Mouse (Mus musculus): ENCODE results near the gene Prr22. TPM values are rescaled to one million over a fixed set of nuclear protein-coding genes. Genes with fewer than 3 reads are reported as not detected.

The Prr22 gene
- 4.1 and 4.5 TPM in 2 replicates for polyA plus RNA-seq (2012; rRNA removed)

DNA sequence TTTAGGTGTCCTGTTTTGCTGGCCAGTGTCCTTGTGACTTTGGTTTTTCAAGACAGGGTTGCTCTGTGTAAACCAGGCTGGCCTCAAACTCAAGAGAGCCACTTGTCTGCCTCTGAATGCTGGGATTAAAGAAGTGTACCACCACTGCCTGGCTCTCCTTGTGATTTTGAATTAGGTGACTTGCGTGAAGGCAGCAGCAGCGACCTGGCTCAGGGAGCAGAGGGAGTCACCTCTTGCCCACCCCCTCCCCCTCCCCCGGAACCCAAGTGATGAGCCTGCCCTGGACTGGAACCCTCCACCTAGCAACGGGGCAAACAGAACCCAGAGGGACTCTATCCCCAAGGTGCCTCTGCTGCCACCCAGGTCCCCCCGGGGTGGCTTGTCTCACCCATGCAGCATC is at the start of gene Prr22:
Prr22 (plus strand) TSS at position 301 of the 400 bp plus-strand sequence.
- no peak within 1 kb of the TSS for H3K4me3 ChIP-seq (ENCODE audit: control insufficient read depth, insufficient read depth, low read length)
- no peaks in the 10 kb centered on the region for H3K36me3 ChIP-seq (ENCODE audit: control insufficient read depth, insufficient read depth, low read length)
- H3K4me1 ChIP-seq (replicated peaks; ENCODE audit: control insufficient read depth, insufficient read depth, low read length), result peaks cover 5% of the 10 kb centered on the region
- TF ChIP-seq CTCF (IDR thresholded peaks at IDR 0.05; ENCODE audit: borderline replicate concordance, control insufficient read depth, extremely low read depth, insufficient read depth, low read length, poor library complexity) (no peak), POLR2A (IDR thresholded peaks at IDR 0.05; ENCODE audit: control insufficient read depth, extremely low read depth, insufficient read depth, low read length, poor library complexity) (no peak)
- no peak within 1 kb of the TSS for H3K27ac ChIP-seq (ENCODE audit: control insufficient read depth, insufficient read depth, low read length)
- 93% methylated on average over 5 of the region's 5 CpGs for WGBS
- DNase-seq, result no peak
- no peaks in the 10 kb centered on the region for H3K27me3 ChIP-seq (ENCODE audit: control insufficient read depth, insufficient read depth, low read length)

- peaks cover 23% of the 10 kb centered on the region; the same call in 1 of the 2 replicates for H3K36me3 ChIP-seq (ENCODE audit: control insufficient read depth, insufficient read depth, low read length)
- TF ChIP-seq CTCF (IDR thresholded peaks at IDR 0.05; ENCODE audit: borderline replicate concordance, control insufficient read depth, extremely low read depth, insufficient read depth, low read length, poor library complexity) (no peak), POLR2A (IDR thresholded peaks at IDR 0.05; ENCODE audit: control insufficient read depth, extremely low read depth, insufficient read depth, low read length, poor library complexity) (no peak)
- WGBS, result 87% methylated on average over 5 of the region's 5 CpGs
- DNase-seq, result no peak
- no peak overlapping the region for H3K4me3 ChIP-seq (ENCODE audit: control insufficient read depth, insufficient read depth, low read length)
- H3K27ac ChIP-seq (ENCODE audit: control insufficient read depth, insufficient read depth, low read length), result no peak overlapping the region
- H3K27me3 ChIP-seq (ENCODE audit: control insufficient read depth, insufficient read depth, low read length), result no peaks in the 10 kb centered on the region
- peaks cover 16% of the 10 kb centered on the region for H3K4me1 ChIP-seq (replicated peaks; ENCODE audit: control insufficient read depth, insufficient read depth, low read length)
Measured at GRCm38 (mm10) chr17:56722441-56722840, 47.6 kb upstream of the Prr22 start.

- no peak overlapping the region for H3K27ac ChIP-seq (ENCODE audit: control insufficient read depth, insufficient read depth, low read length)
- peaks cover 13% of the 10 kb centered on the region for H3K4me1 ChIP-seq (replicated peaks; ENCODE audit: control insufficient read depth, insufficient read depth, low read length)
- WGBS, result 94% methylated on average over 11 of the region's 11 CpGs
- no peak for TF ChIP-seq POLR2A (IDR thresholded peaks at IDR 0.05; ENCODE audit: control insufficient read depth, extremely low read depth, insufficient read depth, low read length, poor library complexity)
- TF ChIP-seq CTCF (IDR thresholded peaks at IDR 0.05; ENCODE audit: borderline replicate concordance, control insufficient read depth, extremely low read depth, insufficient read depth, low read length, poor library complexity), result no peak
- H3K4me3 ChIP-seq (ENCODE audit: control insufficient read depth, insufficient read depth, low read length), result no peak overlapping the region
- H3K36me3 ChIP-seq (ENCODE audit: control insufficient read depth, insufficient read depth, low read length), result peaks cover 23% of the 10 kb centered on the region; the same call in 1 of the 2 replicates
- no peaks in the 10 kb centered on the region for H3K27me3 ChIP-seq (ENCODE audit: control insufficient read depth, insufficient read depth, low read length)
- DNase-seq, result no peak
Measured at GRCm38 (mm10) chr17:56723419-56724161, 46.5 kb upstream of the Prr22 start.

DNA sequence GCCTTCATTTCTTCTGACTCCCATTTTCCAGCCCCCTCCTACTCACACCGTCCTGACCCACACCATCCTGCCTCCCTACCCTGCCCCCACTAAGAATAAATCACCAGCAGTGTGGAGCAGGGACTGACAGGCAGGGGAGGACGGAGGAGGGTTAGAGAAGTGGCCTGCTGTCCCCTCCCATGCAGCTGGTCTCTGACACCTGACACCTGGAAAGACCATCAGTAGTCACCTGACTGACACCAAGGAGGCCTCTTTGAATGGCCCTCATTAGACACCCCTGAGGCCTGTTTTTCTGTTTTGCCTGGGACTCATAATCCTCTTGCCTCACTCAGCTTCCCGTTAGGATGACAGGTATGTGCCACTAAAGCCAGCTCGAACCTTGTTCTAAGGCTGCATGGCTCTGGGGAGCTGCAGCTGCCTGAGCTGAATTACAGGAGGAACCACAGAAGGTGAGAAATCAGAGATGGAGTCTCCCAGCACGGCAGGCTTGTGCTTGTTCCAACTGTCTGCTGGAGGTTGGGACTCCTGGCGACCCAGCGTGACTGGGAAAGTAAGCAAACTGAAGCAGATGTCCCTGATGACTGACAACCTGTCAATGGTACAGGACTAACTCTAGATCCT is 42.9 kb upstream of the Prr22 start:
- Histone ChIP-seq H3K27ac (ENCODE audit: control insufficient read depth, insufficient read depth, low read length) (no peak overlapping the region), H3K4me3 (ENCODE audit: control insufficient read depth, insufficient read depth, low read length) (no peak overlapping the region), H3K36me3 (ENCODE audit: control insufficient read depth, insufficient read depth, low read length) (peaks cover 15% of the 10 kb centered on the region; the same call in 1 of the 2 replicates), H3K27me3 (ENCODE audit: control insufficient read depth, insufficient read depth, low read length) (no peaks in the 10 kb centered on the region), H3K4me1 (replicated peaks; ENCODE audit: control insufficient read depth, insufficient read depth, low read length) (peaks cover 7% of the 10 kb centered on the region; the same call in 1 of the 2 replicates)
- TF ChIP-seq POLR2A (IDR thresholded peaks at IDR 0.05; ENCODE audit: control insufficient read depth, extremely low read depth, insufficient read depth, low read length, poor library complexity), result no peak
- TF ChIP-seq CTCF (IDR thresholded peaks at IDR 0.05; ENCODE audit: borderline replicate concordance, control insufficient read depth, extremely low read depth, insufficient read depth, low read length, poor library complexity), result no peak
- 62% methylated on average over 7 of the region's 7 CpGs for WGBS
- DNase-seq, result no peak

GRCm38 (mm10) chr17:56727659-56728058 is 42.4 kb upstream of the Prr22 start:
- peaks cover 10% of the 10 kb centered on the region; the same call in 1 of the 2 replicates for H3K36me3 ChIP-seq (ENCODE audit: control insufficient read depth, insufficient read depth, low read length)
- DNase-seq, result no peak
- peaks cover 7% of the 10 kb centered on the region; the same call in 1 of the 2 replicates for H3K4me1 ChIP-seq (replicated peaks; ENCODE audit: control insufficient read depth, insufficient read depth, low read length)
- H3K27me3 ChIP-seq (ENCODE audit: control insufficient read depth, insufficient read depth, low read length), result no peaks in the 10 kb centered on the region
- TF ChIP-seq POLR2A (IDR thresholded peaks at IDR 0.05; ENCODE audit: control insufficient read depth, extremely low read depth, insufficient read depth, low read length, poor library complexity) (no peak), CTCF (IDR thresholded peaks at IDR 0.05; ENCODE audit: borderline replicate concordance, control insufficient read depth, extremely low read depth, insufficient read depth, low read length, poor library complexity) (no peak)
- 43% methylated on average over 12 of the region's 12 CpGs for WGBS
- H3K4me3 ChIP-seq (ENCODE audit: control insufficient read depth, insufficient read depth, low read length), result no peak overlapping the region
- no peak overlapping the region for H3K27ac ChIP-seq (ENCODE audit: control insufficient read depth, insufficient read depth, low read length)

DNA sequence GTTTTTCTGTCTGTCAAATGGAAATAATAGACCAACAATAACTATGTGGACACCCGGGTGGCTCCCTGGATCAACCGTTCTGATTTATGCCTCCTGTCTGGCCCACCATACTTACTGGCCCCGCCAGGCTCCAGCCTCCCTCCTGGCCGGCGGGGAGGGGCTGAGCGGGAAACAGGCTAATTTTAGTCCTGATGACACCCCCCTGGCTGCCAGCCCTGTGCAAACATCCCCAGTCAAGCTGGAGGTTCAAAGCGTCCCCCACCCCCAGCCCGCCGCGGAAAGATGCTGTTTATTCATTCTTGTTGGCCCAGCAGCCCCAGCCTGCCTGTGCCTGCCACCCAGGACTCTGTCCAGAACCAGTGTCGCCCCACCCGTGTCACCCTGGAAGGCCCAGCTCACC is 41.9 kb upstream of the Prr22 start:
- Histone ChIP-seq H3K36me3 (ENCODE audit: control insufficient read depth, insufficient read depth, low read length) (peaks cover 6% of the 10 kb centered on the region; the same call in 1 of the 2 replicates), H3K4me1 (replicated peaks; ENCODE audit: control insufficient read depth, insufficient read depth, low read length) (peaks cover 7% of the 10 kb centered on the region; the same call in 1 of the 2 replicates), H3K4me3 (ENCODE audit: control insufficient read depth, insufficient read depth, low read length) (no peak overlapping the region), H3K27me3 (ENCODE audit: control insufficient read depth, insufficient read depth, low read length) (no peaks in the 10 kb centered on the region), H3K27ac (ENCODE audit: control insufficient read depth, insufficient read depth, low read length) (no peak overlapping the region)
- 54% methylated on average over 12 of the region's 12 CpGs for WGBS
- DNase-seq, result no peak
- no peak for TF ChIP-seq CTCF (IDR thresholded peaks at IDR 0.05; ENCODE audit: borderline replicate concordance, control insufficient read depth, extremely low read depth, insufficient read depth, low read length, poor library complexity)
- no peak for TF ChIP-seq POLR2A (IDR thresholded peaks at IDR 0.05; ENCODE audit: control insufficient read depth, extremely low read depth, insufficient read depth, low read length, poor library complexity)
